Mouse (Mus musculus) frontal cortex, postnatal 10 days (tissue): ENCODE data around the gene Fbxw8.
A peak's percentile ranks its signal among the peaks of the same experiment; 100 is the strongest.

Experiments
- DNase-seq, 2 experiments: peaks; one replicate each; pipeline ENCODE4 v3.0.0; 2022; ENCODE audit warnings: low spot score in 2 of 2, mixed read lengths in 1 of 2

Fbxw8 gene

GRCm38 (mm10) chr5:118108124-118108793 is 47.0 kb downstream of the Fbxw8 start:
- peak in 1 of 2 experiments; percentile 55 for DNase-seq

GRCm38 (mm10) chr5:118106667-118107066 is 48.6 kb downstream of the Fbxw8 start:
- DNase-seq, result no peak

GRCm38 (mm10) chr5:118105536-118105935 is 49.7 kb downstream of the Fbxw8 start:
- no peak for DNase-seq

- DNase-seq, result no peak
These were observed 55.3 kb downstream of the Fbxw8 start for GRCm38 (mm10) chr5:118099870-118100478.

- no peak for DNase-seq
These were observed 56.0 kb downstream of the Fbxw8 start for GRCm38 (mm10) chr5:118099069-118099869.

DNA sequence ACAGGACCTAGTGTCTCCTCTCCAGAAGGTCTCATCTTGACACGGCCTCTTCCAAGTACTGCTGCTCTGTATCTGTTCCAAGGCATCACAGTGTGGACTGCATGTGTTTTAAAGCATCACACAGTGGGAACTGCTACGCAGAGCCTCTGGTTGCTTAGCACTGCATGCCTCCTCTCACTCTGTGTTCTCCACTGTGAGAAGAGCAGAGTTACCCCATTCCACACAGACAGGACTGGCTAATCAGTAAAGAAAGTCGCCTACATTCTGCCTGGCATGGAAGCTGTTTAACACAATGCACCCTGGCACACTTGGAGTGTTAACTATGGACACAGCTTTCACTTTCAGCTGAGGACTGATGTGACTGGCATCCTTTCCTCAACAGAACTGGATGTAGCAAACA is 58.9 kb downstream of the Fbxw8 start:
- DNase-seq, result no peak

DNA sequence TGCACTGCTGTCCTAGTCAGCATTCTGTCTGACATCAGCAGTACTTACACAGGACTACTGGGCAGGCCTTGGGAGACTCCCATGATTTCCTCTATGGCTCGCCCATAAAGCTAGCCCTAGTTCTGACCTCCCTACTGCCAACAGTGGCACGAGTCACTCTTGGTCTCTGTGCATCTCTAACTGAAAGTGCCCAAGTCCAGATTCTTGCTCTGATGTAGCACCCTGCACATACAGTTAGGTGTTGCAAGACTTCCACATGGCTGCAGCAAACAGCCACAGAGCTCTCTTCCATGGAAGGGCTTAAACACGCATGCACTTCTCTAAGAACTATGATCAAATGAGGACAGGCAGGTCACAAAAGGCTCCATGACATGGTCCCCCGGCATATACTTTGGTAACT is 59.4 kb downstream of the Fbxw8 start:
- DNase-seq, result no peak

- no peak for DNase-seq
These were observed 59.8 kb downstream of the Fbxw8 start for GRCm38 (mm10) chr5:118095433-118095832.

DNA sequence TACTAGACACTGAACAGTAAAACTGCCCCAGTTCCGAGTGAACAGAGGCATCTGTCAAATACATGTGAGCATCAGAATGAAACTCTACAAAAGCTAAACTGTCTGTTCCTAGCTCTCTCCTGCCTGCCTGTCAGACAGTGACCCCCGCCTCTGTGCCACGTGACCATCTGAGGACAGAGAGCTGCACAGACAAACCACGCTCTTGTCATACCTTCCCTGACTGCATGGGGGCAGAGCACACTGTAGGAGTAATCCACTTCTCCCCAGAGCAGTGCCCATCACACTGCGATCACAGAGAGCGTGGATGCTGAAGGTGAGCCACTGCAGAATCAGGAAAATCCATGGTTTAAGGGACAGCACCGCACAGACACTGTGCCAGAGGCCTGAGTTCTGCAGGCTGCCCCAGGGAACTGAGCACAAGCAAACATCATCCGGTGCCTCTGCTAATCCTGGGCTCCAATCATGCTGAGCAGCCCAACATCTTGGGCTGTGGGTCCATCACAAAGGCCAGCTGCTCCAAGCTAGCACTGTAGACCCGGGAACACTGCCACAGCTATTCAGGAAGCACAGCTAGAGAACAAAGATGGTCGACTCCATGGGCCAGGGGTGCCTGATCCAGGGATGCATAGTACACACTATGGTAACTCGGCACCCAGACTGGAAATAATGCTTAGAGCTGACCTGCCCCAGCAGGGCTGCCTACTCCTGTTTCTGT is 61.8 kb downstream of the Fbxw8 start:
- DNase-seq, result no peak

GRCm38 (mm10) chr5:118090837-118091236 is 64.4 kb downstream of the Fbxw8 start:
- no peak for DNase-seq

- no peak for DNase-seq
These were observed 65.2 kb downstream of the Fbxw8 start for GRCm38 (mm10) chr5:118090101-118090500.

GRCm38 (mm10) chr5:118089102-118089501 is 66.2 kb downstream of the Fbxw8 start:
- no peak for DNase-seq

DNA sequence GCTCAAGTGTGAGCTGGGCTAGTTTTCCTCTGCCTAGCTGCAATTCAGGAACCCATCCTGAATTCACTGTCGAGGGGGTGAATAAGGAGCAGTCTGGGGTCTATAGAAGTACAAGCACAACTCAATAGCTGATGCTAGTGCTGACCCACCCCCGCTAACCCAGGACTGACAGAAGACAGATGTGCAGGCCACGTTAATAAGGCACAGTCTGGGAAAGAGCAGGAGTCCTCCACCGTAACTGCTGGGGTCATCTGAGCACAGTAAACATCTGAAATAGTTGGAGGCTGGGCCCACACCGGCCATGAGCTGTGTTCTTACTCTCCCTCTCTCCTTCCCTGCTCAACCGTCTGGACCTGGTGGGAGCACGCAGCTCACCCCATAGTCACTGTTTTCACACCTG is 68.3 kb downstream of the Fbxw8 start:
- DNase-seq, result no peak

- DNase-seq, result no peak
These were observed 70.0 kb downstream of the Fbxw8 start for GRCm38 (mm10) chr5:118085313-118085712.

DNA sequence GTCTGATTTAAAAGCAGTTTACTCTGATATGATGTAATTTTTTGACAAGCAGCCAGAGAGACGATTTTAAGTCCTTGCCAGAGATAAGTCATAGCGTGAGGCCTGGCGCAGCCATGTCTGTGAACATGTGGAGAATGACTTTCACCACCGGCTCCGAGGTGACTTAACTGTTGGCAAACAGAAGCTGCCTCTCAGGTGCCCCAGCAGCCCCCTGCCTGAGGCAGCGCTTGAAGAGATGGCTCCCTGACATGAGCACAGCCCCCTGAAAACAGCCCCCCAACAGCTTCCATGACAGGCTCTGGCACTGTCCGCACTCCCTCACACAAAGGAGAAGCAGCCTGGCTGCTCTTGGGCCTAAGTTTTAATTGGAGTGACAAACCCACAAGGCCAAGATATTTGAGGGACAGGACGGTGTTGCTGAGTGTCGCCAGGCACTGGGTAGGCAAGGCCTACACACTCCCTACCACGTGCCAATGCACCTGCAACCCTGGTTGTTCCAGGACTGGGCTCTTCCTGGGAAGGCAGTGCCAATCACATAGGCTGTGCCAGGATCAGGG is 71.0 kb downstream of the Fbxw8 start:
- DNase-seq, result no peak

GRCm38 (mm10) chr5:118083060-118083638 is 72.1 kb downstream of the Fbxw8 start:
- no peak for DNase-seq

DNA sequence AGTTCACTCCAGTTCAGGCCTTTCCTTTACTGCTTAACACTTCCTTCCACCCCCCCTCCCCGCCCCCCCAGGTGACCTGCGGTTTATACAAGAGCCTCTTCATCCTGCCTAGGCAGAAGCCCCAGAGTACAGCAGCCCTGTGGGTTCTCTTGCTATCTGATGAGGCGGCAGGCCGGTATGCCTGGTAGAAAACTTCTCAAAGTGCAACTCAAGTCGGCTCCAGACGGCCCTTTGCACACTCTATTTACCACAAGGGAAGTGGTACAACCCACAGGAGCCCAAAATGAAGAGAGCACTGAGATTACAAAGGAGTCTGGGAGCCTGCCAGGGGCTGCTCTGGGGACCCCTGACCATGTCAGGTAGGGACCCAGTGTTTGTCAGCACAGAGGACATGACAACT is 73.3 kb downstream of the Fbxw8 start:
- no peak for DNase-seq

DNA sequence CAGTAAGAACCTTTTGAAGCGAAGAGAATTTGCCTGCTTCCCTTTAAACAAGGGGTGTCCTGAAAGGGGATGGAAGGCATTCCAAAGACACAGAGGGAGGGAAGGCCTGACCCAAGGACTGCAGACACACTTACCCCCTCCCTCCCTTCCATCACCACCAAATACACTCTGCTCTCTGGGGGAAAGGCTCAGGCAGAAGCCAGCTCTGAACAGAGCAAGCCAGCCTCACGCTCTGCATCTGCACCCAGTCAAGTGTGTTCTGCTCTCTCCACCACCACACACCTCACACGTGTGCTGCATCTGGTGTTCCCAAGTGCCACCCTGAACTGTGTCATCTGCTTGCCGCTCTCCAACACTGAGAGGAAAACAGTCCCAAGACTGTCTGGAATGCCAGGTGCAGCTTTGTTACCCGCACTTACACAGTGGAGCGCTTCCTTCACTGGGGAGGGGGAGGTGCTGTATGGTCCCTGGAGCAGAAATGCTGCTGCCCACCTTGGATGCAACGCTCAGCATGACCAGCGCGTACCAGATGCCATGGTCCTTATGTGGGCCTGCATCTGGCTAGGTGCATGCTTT is 73.8 kb downstream of the Fbxw8 start:
- DNase-seq, result no peak

DNA sequence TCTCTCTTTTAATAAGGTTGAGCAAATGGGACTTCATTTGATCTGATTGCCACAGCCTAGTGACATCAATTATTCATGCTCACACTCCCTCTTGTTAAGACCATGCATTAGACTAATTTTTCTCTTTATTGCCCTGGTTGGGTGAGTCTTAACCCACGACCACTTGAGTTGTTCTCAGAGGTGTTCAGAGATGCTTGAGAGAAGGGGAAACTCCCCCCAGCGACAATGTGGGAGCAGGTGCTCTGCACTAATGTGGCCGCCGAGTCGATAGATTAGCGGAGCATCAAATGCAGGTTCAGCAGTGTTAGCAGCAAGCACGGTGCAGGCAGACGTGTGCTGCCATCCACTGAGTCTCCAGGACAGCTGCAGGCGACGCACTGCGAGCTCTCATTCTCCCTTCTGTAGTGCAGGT is 75.4 kb downstream of the Fbxw8 start:
- DNase-seq, result no peak

DNA sequence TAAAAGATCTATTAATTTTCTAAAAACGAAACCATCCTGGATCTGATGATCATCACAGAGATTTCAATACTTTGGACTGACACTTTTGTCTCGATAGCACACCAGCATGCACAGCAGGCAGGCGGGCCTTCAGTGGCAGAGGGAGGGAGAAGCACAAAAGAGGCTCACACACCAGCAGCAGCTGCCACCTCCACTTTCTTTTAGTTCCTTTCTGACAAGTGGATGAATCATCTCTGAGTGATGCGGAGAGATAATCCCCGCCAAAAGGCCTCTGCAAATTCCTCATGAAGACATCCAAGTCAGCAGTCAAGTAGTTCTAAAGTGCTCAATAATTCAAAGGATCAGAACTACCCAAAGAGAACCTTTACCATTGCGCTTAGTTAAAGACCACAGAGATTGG is 75.9 kb downstream of the Fbxw8 start:
- DNase-seq, result no peak

DNA sequence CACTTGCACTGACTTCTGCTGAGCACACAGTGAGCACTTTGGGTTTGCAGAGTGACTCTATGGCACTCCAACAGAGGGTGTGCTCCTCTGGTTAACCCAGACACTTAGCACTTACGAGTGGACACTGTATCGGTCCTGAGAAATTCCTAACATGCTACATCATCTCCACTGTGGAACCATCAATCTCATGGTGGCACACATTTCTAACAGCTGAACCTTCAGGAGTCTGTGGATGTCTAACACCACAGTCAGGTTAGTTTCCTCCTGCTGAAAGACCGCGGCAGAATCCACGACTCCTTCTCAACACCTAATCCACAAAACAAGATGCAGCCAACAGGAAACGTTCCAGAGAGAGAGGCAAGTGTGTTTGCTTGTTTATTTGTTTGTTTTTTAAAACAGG is 76.7 kb downstream of the Fbxw8 start:
- no peak for DNase-seq
